10 mouse cellular contexts compared by ENCODE assay signal in the genomic region with DNA sequence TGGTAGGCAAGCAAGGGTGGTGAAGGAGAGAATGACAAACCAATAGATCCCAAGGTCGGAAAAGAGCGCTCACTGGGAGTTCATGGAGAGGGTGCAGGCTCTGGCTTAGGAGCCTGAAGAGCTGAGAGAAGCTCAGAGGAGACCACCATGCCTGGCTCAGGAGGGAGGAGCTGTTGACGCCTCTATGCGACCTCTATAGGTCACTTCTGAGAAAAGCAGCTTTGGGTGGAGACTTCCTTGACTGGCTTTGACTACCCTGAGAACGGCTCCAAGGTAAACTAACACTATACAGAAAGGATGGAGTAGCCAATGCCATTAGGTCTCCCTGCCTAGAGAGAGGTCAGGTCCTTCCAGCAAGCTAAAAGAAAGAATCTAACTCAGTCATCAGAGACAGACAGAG.
DNase-seq lines count a peak whose midpoint lies in the region; TF ChIP-seq lines count a peak whose summit lies in the region.
"Had no signal": no experiment of that assay in that cellular context is flagged by ENCODE, and none has a peak within 500 bp of the region (broad histone marks: within the 10 kb centered on the region; RNA-seq: fewer than 3 reads in every experiment).

No protein-coding gene starts in this region.

- dilution Hi-C loops in CH12.LX (cut with MboI; ENCODE audit: extremely low pct_ligation_motif_present, extremely low pct_unique_long_range_greater_than_20kb, low sequenced_read_pairs), result no loop called here

- no peaks in the 10 kb centered on the region for H3K36me3 ChIP-seq in CH12.LX (replicated peaks in 1 of 2; ENCODE audit: control insufficient read depth in 1 of 2, insufficient read depth in 1 of 2, low read length in 1 of 2)
- no peaks in the 10 kb centered on the region for H3K36me3 ChIP-seq in heart, embryonic 10.5 days
- H3K36me3 ChIP-seq: heart, embryonic 13.5 days had no signal

- no peaks in the 10 kb centered on the region for H3K79me2 ChIP-seq in CH12.LX (replicated peaks; ENCODE audit: control insufficient read depth, extremely low read depth, insufficient read depth, poor library complexity, severe bottlenecking)

- H3K9ac ChIP-seq in CH12.LX (ENCODE audit: insufficient read depth, low read depth), result no peak overlapping the region
- H3K9ac ChIP-seq: heart, embryonic 13.5 days had no signal

- H3K27ac ChIP-seq in layer of hippocampus, adult 2 months, result no peak overlapping the region
- H3K27ac ChIP-seq in CH12.LX (ENCODE audit: insufficient read depth, low read depth), result no peak overlapping the region
- H3K27ac ChIP-seq in heart, embryonic 10.5 days, result no peak overlapping the region
- H3K27ac ChIP-seq: heart, embryonic 13.5 days had no signal

- in situ Hi-C loops in CH12.LX (cut with MboI; ENCODE audit: low pct_ligation_motif_present, low pct_unique_long_range_greater_than_20kb, low sequenced_read_pairs), result no loop called here

- no peaks in the 10 kb centered on the region for H3K27me3 ChIP-seq in CH12.LX (replicated peaks)
- peaks cover 13% of the 10 kb centered on the region for H3K27me3 ChIP-seq in heart, embryonic 10.5 days (ENCODE audit: insufficient read depth, poor library complexity, severe bottlenecking)

- no peak for TF ChIP-seq POLR2A in CH12.LX (IDR thresholded peaks at IDR 0.05; ENCODE audit: low read depth, low read length)
- TF ChIP-seq POLR2A in brain, embryonic 14.5 days (IDR thresholded peaks at IDR 0.05; ENCODE audit: borderline replicate concordance, extremely low read depth, insufficient read depth, insufficient read length, poor library complexity, severe bottlenecking), result no peak

- peak; percentile 59 for TF ChIP-seq CTCF in layer of hippocampus, adult 2 months (conservative IDR thresholded peaks at IDR 0.05)
- peak; percentile 56 to 62 for TF ChIP-seq CTCF in CH12.LX (conservative IDR thresholded peaks at IDR 0.05 in 1 of 2, IDR thresholded peaks at IDR 0.05 in 1 of 2; ENCODE audit: low read depth in 2 of 2, low read length in 2 of 2)
- peak; percentile 40; the same call in 1 of the 2 replicates for TF ChIP-seq CTCF in brain, embryonic 14.5 days (IDR thresholded peaks at IDR 0.05; ENCODE audit: borderline replicate concordance, extremely low read depth, insufficient read depth, insufficient read length)

- DNase-seq in layer of hippocampus, adult 2 months (ENCODE audit: low spot score in 2 of 2), result no peak
- no peak for DNase-seq in layer of hippocampus, adult 9-10 months (ENCODE audit: low spot score)
- peak; percentile 31 for DNase-seq in CH12.LX (ENCODE audit: extremely low read depth)
- no peak for DNase-seq in brain, embryonic 14.5 days (ENCODE audit: low read depth)
- peak; percentile 7 for DNase-seq in naive thymus-derived CD4-positive, alpha-beta T cell, adult 2 months (ENCODE audit: low read depth)
- DNase-seq in left cerebral cortex, adult 9 months (ENCODE audit: low spot score in 2 of 2), result no peak
- DNase-seq in heart, embryonic 10.5 days (ENCODE audit: low spot score), result no peak
- no peak for DNase-seq in kidney, postnatal 4 days
- DNase-seq: kidney, adult 18-20 months had no signal

- no peaks in the 10 kb centered on the region; a peak in 1 of 4 replicates for H3K4me1 ChIP-seq in CH12.LX (ENCODE audit: control insufficient read depth in 1 of 2, insufficient read depth in 2 of 2)
- H3K4me1 ChIP-seq in heart, embryonic 10.5 days, result peaks cover 32% of the 10 kb centered on the region

- TF ChIP-seq EP300 in CH12.LX (IDR thresholded peaks at IDR 0.05; ENCODE audit: low read length), result no peak

- TF ChIP-seq RAD21 in CH12.LX (IDR thresholded peaks at IDR 0.05; ENCODE audit: low read depth, low read length), result peak; percentile 55

- no peaks in the 10 kb centered on the region for H3K9me3 ChIP-seq in CH12.LX (replicated peaks; ENCODE audit: low read length)
- no peaks in the 10 kb centered on the region for H3K9me3 ChIP-seq in heart, embryonic 10.5 days
- H3K9me3 ChIP-seq: heart, embryonic 13.5 days had no signal

- no peak overlapping the region for H3K4me2 ChIP-seq in CH12.LX (ENCODE audit: insufficient read depth, low read depth, poor library complexity, severe bottlenecking)
- H3K4me2 ChIP-seq: heart, embryonic 13.5 days had no signal

- 30% methylated on average over 5 of the region's 5 CpGs for WGBS in heart, embryonic 10.5 days

- no peak overlapping the region for H3K4me3 ChIP-seq in layer of hippocampus, adult 2 months
- no peak overlapping the region for H3K4me3 ChIP-seq in CH12.LX (replicated peaks in 1 of 3; ENCODE audit: low read depth in 2 of 3, low read length in 2 of 3, poor library complexity in 1 of 3)
- no peak overlapping the region for H3K4me3 ChIP-seq in heart, embryonic 10.5 days
- H3K4me3 ChIP-seq: heart, embryonic 13.5 days had no signal

TF ChIP-seq in CH12.LX, 34 proteins besides CTCF, POLR2A, EP300 and RAD21:
- 0 out of 2 replicates have a peak, but pooled peaks have one; percentile 15 for TF ChIP-seq ELF1 (IDR thresholded peaks at IDR 0.05; ENCODE audit: low read depth, low read length)
- TF ChIP-seq POLR2AphosphoS2 (IDR thresholded peaks at IDR 0.05; ENCODE audit: low read depth, low read length), result no peak
- TF ChIP-seq PAX5 (IDR thresholded peaks at IDR 0.05; ENCODE audit: low read length), result no peak
- peak; percentile 62 for TF ChIP-seq SMC3 (IDR thresholded peaks at IDR 0.05; ENCODE audit: low read depth, low read length)

Comparison
In these comparisons a context has a peak if more than half of its experiments do, and no peak if none do; other contexts are left out.
1. DNase-seq: peak in CH12.LX (single experiment) and naive thymus-derived CD4-positive, alpha-beta T cell, adult 2 months (single experiment); none in layer of hippocampus, adult 2 months (0 of 2), layer of hippocampus, adult 9-10 months (single experiment), brain, embryonic 14.5 days (single experiment), left cerebral cortex, adult 9 months (0 of 2), heart, embryonic 10.5 days (single experiment) and kidney, postnatal 4 days (0 of 2).
2. Peak in every context shown above with its lines, with median percentiles within 50 percentile points of each other: CTCF ChIP-seq.